Mouse (Mus musculus) embryonic fibroblast, embryonic 13.5 days (primary cell): ENCODE measurements around the gene Ndufa6.

Experiments
- CTCF ChIP-seq: IDR thresholded peaks from 2 replicates; pipeline ENCODE4 v1.5.1; 2011; ENCODE audit warnings: mild to moderate bottlenecking, control low read depth, low read length, moderate library complexity, borderline replicate concordance; ENCODE audit not compliant: insufficient read depth
- POLR2A ChIP-seq: IDR thresholded peaks from 2 replicates; pipeline ENCODE4 v1.6.1; 2011; ENCODE audit warnings: low read depth, mild to moderate bottlenecking, control low read depth, low read length, moderate library complexity

GRCm38 (mm10) chr15:82378261-82379180, 24.4 kb upstream of the Ndufa6 start:
- TF ChIP-seq CTCF, result no peak
- TF ChIP-seq POLR2A, result no peak
